Mouse (Mus musculus): ENCODE measurements around the gene Ifngr1.

Gene Ifngr1

DNA sequence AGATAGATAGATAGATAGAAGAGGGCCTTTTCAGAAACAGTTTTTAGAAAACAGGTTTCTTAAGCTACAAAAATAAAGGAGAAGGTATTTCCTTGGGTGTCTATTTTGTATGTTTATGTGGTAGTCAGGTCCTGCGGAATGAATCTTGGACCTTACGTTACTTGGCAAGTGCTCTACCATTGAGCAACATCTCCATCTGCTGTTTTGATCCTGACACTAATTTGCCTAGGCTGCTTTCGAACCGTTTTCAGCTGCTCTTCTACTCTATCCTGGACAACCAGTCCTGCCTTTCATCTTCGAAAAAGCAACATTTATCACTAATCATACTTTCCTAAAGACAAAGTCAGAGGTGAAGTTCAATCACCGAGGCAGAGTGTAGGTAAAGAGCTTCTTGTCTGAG, 11.5 kb downstream of the Ifngr1 start:
- TF ChIP-seq GATA4 (IDR thresholded peaks at IDR 0.05; ENCODE audit: insufficient replicate concordance, low read length), result no peak

DNA sequence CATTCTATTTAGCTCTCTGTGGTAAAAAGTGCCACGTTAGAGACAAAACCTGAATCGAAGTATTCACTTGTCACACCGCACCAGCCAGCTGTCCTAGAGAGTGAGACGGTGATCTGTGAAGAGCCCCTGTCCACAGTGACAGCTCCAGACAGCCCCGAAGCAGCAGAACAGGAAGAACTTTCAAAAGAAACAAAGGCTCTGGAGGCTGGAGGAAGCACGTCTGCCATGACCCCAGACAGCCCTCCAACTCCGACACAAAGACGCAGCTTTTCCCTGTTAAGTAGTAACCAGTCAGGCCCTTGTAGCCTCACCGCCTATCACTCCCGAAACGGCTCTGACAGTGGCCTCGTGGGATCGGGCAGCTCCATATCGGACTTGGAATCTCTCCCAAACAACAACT, 17.4 kb downstream of the Ifngr1 start:
- TF ChIP-seq GATA4 (IDR thresholded peaks at IDR 0.05; ENCODE audit: insufficient replicate concordance, low read length), result no peak

DNA sequence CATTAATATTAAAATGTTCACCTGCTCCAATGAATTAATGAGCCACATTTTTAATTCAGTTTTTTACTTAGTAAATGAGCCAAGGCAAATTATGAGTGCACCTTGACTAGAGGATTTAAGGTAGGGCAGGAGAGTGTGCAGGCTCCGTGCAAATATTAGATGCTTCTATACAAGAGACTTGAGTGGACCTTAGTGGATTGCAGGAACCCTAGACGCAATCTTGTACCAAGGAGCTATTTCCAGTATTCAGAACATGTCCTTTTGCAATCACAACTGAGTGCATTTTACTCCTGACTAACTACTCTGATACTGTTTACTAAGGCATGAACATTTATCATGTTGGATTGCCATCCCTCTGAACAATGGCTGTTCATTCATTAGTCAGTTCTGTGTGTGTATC, 19.9 kb downstream of the Ifngr1 start:
- TF ChIP-seq GATA4 (IDR thresholded peaks at IDR 0.05; ENCODE audit: insufficient replicate concordance, low read length), result no peak

DNA sequence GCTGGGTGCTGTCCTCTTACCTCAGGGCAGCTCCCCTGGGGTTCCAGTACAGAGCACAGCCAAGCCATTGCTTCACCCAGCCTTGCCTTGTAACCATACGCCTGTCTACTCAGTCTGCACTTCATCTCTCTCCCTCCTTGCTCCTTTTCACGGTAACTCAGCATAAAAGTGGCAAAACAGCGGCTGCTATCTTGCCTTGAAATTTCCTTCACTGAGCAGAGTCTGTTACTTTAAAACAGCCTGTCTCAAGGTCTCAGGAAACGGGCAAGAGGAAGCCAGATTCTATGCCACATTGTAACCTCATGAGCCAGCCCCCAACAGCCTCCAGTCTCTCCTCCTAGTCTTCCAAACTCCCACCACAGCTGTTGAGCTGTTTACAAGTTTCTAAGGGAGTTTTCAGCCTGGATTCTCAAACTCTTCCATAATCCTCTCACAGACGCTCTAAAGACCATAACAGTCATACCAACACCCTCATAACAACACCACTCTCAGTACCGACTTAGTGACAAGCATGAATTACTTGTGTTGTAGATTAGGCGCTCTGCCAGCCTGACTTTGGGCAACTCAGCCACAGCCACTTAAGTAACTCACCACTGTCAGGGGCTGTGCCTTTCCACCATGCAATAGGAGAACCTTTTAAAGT, 21.5 kb downstream of the Ifngr1 start:
- TF ChIP-seq GATA4 (IDR thresholded peaks at IDR 0.05; ENCODE audit: insufficient replicate concordance, low read length), result no peak

DNA sequence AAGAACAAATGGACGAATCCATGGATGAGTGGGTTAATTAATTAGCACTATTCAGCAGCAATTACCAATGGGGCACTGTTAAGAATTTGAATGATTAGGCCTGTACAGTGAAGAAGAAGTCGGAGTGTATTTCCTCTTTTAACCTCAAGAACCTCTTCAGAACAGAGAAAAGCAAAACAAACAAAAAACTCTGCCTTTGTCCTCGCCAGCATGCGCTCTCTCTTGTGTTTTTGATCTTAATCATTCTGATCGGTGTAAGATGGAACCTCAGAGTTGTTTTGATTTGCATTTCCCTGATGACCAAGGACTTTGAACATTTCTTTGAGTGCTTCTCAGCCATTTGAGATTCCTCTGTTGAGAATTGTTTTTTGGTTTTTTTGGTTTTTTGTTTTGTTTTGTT, 28.0 kb downstream of the Ifngr1 start:
- no peak for TF ChIP-seq GATA4 (IDR thresholded peaks at IDR 0.05; ENCODE audit: insufficient replicate concordance, low read length)

DNA sequence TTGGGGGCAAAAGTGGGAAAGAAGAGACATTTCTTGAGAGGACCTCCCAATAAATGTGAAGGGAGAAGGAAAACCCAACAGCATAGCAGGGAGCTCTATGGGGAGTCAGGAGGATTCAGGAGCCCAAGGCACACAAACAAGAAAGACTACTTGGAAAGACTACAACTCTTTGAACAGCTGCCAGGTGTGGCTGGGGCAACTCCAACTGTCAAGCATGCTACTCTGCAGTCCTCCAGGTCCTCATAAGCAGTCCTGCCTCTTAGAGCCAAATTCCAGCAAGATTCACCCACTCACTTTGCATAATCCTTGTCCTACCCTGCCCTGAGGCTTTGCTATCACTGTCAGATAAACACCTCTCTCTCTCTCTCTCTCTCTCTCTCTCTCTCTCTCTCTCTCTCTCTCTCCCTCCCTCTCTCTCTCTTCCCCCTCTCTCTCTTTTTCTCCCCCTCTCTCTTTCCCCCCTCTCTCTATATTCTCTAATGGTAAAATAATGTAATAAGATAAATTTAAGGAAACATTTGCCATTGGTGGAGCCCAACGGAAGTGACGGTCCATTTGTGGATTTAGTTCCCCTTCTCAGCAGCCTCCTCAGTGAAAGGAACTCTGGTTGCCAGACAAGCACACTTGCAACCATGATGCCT, 29.8 kb downstream of the Ifngr1 start, which contains the start of gene Il22ra2:
Gene Il22ra2, plus strand, starts transcription at position 591 of the 641 bp plus-strand sequence.
- TF ChIP-seq GATA4 (IDR thresholded peaks at IDR 0.05; ENCODE audit: insufficient replicate concordance, low read length), result no peak

DNA sequence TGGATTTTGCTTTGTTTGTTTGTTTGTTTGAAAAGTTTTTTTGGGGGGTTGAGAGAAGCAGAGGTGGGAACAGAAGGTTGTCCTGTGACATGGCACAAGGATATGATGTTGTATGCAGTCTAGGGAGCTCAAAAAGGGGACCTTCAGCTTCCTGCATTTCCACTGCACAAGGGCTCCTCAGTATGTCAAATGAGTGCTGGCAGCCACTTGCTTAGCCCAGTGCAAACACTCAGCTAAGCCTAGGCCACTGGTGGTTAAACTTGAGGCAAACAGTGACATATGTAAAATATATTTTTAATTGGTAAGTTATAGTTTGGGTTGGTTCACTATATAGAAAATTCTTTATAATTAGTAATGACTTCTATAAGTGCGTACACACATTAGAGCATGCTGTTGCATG, 32.9 kb downstream of the Ifngr1 start:
- TF ChIP-seq GATA4 (IDR thresholded peaks at IDR 0.05; ENCODE audit: insufficient replicate concordance, low read length), result no peak

DNA sequence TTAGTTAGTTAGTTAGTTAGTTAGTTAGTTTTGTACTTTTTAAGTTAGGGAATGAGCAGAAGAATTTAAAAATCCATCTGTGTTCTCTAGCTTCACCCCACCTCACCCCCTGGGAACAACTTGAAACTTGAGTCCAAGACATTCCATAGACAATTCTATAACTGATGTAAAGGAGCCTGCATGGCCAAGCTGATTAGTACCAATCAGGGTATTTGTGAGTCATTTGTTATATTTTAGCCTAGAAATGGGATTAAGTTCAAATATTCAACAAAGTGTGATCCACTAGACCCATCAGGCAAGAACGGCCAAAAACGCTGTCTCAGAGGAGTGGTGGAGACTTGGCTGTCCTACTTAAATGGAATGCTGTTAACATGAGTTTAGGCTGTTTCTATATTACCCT, 35.6 kb downstream of the Ifngr1 start:
- TF ChIP-seq GATA4 (IDR thresholded peaks at IDR 0.05; ENCODE audit: insufficient replicate concordance, low read length), result no peak

DNA sequence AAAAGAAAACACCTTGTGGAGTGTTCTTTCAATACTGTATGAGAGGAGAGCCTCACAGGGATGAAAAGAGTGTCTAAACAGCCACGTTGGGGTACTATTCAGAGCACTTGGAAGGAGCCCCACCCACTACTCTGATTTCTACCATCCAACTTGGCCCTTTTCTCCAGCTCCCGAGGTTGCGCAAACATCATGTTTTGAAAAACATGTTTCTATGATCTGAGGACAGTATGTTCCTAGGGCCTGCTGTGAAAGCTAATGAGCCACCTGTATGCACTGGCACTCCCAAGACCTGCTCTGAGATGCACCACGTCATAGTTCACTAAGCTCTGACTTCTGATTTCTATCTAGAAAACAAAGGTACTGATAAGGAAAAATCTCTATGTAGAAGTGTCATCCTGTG, 36.0 kb downstream of the Ifngr1 start:
- TF ChIP-seq GATA4 (IDR thresholded peaks at IDR 0.05; ENCODE audit: insufficient replicate concordance, low read length), result no peak

DNA sequence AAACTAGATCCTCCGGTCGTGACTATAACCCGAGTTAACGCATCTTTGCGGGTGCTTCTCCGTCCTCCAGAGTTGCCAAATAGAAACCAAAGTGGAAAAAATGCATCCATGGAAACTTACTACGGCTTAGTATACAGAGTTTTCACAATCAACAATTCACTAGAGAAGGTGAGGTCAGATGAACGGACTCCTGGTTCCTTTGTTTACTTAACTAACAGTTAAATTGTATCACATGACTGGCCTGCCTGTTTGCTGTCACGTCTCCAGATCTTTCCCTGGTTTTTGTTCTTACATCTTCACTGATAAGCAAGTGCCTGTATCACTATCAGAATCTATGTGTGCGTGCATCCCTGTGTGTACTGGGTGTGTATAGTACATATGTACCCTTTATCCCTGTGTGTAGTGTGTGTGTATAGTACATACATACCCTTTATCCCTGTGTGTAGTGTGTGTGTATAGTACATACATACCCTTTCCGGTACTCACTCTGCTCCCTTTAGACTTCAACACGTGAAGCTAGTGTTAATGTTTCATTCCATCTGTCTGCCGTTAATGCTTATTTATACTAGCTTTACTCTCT, 40.0 kb downstream of the Ifngr1 start:
- TF ChIP-seq GATA4 (IDR thresholded peaks at IDR 0.05; ENCODE audit: insufficient replicate concordance, low read length), result no peak

DNA sequence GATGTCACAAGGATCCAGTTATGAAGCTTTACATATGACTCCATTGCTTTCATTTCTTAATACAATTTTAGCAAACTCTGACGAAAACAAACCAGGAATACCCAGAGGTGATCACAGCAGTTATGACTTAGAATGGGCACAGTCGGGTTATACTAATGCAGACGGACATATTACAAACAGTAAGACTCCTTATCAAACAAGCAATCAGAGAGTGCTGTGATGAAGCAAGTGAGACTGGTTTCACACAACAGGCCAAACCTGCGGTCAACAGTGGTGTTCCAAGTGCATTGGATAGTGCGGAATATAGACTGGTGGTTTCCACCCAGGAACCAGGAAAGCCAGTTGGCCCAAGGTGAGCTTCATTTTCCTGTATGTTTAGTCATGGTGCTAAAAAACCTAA, 47.1 kb downstream of the Ifngr1 start:
- no peak for TF ChIP-seq GATA4 (IDR thresholded peaks at IDR 0.05; ENCODE audit: insufficient replicate concordance, low read length)

DNA sequence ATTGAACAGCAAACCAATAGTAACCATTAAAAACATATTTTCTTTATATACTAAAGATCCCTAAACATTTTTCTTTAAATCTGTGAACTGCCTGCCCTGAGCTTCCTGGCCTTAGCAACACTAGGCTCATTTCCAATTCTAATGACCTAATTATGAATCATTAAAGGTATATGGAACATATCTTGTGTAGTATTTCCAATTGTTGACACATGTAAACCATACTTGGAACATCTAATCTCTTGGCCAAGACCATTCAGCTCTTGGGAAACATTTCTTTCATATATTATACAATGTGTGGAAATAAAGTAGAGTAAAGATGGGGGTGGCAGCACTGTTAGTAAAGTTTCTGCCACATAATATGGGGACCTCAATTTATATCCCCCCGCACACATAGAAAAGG, 47.9 kb downstream of the Ifngr1 start:
- no peak for TF ChIP-seq GATA4 (IDR thresholded peaks at IDR 0.05; ENCODE audit: insufficient replicate concordance, low read length)

DNA sequence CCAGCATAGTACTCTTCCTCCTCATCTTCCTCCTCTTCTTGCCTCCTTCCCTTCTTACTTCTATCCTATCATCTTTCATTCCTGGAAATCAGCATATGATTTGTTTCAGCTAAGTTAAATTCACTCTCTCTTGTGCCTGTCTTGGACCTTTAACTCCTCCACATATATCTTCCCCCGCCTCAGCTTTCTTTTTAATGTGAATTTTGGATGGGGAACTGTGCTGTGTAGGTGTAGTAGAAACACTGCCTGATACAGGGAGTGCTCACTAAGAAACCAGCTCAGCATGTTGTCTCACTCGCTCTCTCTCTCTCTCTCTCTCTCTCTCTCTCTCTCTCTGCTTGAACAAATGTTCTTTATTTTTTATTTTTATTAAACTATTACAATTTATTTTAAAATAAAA, 53.4 kb downstream of the Ifngr1 start:
- no peak for TF ChIP-seq GATA4 (IDR thresholded peaks at IDR 0.05; ENCODE audit: insufficient replicate concordance, low read length)

DNA sequence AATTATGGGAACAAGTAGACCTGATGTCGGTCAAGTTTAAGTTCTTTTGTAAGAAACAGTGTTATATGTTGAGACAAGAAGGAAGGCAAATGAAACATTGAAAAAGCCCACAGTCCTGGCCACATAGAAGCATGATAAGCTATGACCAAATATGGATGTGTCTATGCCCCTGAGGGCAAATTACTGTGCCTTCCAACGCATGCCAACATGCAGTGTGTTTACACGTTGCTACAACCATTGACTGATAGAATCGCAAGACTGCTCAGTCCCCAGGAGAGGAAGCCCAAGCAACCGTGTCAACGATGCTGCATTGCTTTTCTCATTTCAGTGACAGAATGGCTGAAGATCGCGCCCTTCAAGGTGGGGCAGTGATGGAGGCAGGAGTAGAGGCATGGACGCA, 65.7 kb downstream of the Ifngr1 start:
- TF ChIP-seq GATA4 (IDR thresholded peaks at IDR 0.05; ENCODE audit: insufficient replicate concordance, low read length), result no peak

Data from liver, adult (tissue).